Mouse (Mus musculus) kidney, embryonic 14.5 days (tissue): ENCODE measurements around the gene Setd1b. TPM values are rescaled to one million over a fixed set of nuclear protein-coding genes. Genes with fewer than 3 reads are reported as not detected.
A peak's percentile ranks its signal among the peaks of the same experiment; 100 is the strongest.

Source experiments
- ATAC-seq: fragments of 200-750 bp; cut with Nextera tagmentation; 2 replicates; pipeline ENCODE4 v1.8.0; 2017; ENCODE audit warnings: moderate number of reproducible peaks, mild to moderate bottlenecking, moderate TSS enrichment, moderate library complexity; ENCODE audit not compliant: low FRiP score, low TSS enrichment
- H3K27ac ChIP-seq: fragments of 300-500 bp; sonication (generic); 2 replicates; pipeline ENCODE4 v1.5.1; 2014; ENCODE audit warnings: low read depth, mild to moderate bottlenecking, low read length, moderate library complexity, mixed read lengths
- H3K27me3 ChIP-seq: fragments of 300-500 bp; sonication (generic); 2 replicates; pipeline ENCODE4 v1.6.1; 2014; ENCODE audit warnings: mild to moderate bottlenecking, low read length; ENCODE audit not compliant: control insufficient read depth, insufficient read depth
- H3K36me3 ChIP-seq: fragments of 300-500 bp; sonication (generic); 2 replicates; pipeline ENCODE4 v1.6.1; 2014; ENCODE audit warnings: low read length, mixed read lengths; ENCODE audit not compliant: control insufficient read depth, insufficient read depth
- H3K4me1 ChIP-seq: fragments of 300-500 bp; sonication (generic); 2 replicates; pipeline ENCODE4 v1.6.1; 2014; ENCODE audit warnings: low read length, mixed read lengths; ENCODE audit not compliant: control insufficient read depth, insufficient read depth
- H3K4me2 ChIP-seq: fragments of 300-500 bp; sonication (generic); replicated peaks from 2 replicates; pipeline ENCODE4 v1.6.1; 2014; ENCODE audit warnings: low read depth, mild to moderate bottlenecking, low read length
- H3K4me3 ChIP-seq: fragments of 300-500 bp; sonication (generic); 2 replicates; pipeline ENCODE4 v1.5.1; 2014; ENCODE audit warnings: mild to moderate bottlenecking, low read length
- H3K9ac ChIP-seq: fragments of 300-500 bp; sonication (generic); 2 replicates; pipeline ENCODE4 v1.6.1; 2014; ENCODE audit warnings: low read depth, mild to moderate bottlenecking, low read length, moderate library complexity
- H3K9me3 ChIP-seq: fragments of 300-500 bp; sonication (generic); 2 replicates; pipeline ENCODE4 v1.6.1; 2016; ENCODE audit warnings: low read length; ENCODE audit not compliant: control insufficient read depth
- WGBS: fragments of 180-500 bp; shearing (Covaris S2); extraction: QIAGEN DNeasy Blood & Tissue Kit; methylation state at CpG from one replicate; pipeline ENCODE4 v1.1.7; 2014; 5-methylcytosine and 5-hydroxymethylcytosine counted together
- polyA plus RNA-seq: library from polyadenylated mRNA; unstranded; fragments of >200 nt; fragmentation: Nextera tagmentation; extraction: Ambion mirVana; gene quantifications from 2 replicates; pipeline ENCODE4 v1.2.1, GENCODE M21; 2014

The Setd1b gene
- polyA plus RNA-seq, 1 experiment from 2014 or later = 16.7 TPM

DNA sequence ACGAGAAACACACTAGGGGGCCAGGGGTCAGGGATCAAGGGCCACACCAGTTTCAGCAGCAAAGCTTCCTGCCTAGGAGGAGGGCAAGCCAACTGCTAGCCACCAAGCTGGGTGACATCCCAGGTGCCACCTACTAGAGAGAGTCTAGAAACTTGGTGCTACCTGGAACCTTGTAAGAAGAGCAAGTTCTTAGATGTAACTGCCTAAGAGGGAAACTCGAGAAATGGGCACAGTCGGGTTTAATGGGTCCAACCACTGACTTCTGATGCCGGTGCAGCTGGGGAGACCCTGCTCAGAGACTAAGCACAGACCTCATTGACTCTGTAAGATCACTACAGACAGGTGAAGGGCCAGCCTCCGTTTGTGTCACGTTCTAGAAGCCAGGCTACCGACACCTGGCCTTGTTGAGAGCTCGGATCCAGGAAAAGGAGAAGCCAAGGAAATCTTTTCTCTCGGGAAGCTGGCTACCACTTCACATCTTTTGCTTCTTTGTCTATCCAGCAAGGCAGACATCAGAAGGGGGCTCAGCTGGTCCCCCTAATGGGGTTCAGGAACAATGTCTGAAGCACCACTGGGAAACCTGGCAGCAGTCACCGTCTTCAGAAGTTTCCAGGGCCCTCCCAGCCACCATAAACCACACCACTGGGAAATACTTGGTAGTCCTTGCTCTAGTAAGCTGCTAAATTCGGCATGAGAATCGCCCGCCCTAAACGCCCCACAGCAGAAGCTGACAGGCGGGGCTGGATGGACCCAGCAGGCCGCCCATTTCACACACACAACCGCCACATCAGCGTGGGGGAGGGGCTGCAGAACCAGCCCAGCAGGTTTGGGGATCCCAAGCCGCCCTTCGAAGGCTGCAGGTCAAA is 4.7 kb upstream of the Setd1b start:
- Histone ChIP-seq H3K9me3 (no peaks in the 10 kb centered on the region), H3K36me3 (peaks cover 13% of the 10 kb centered on the region; the same call in 1 of the 2 replicates), H3K27me3 (no peaks in the 10 kb centered on the region), H3K9ac (peak overlapping the region; percentile 100), H3K4me2 (peak overlapping the region; percentile 100), H3K4me3 (peak overlapping the region; percentile 96), H3K27ac (peak overlapping the region; percentile 100), H3K4me1 (peaks cover 49% of the 10 kb centered on the region)
- ATAC-seq = no peak
- 5% methylated on average over 20 of the region's 20 CpGs for WGBS

DNA sequence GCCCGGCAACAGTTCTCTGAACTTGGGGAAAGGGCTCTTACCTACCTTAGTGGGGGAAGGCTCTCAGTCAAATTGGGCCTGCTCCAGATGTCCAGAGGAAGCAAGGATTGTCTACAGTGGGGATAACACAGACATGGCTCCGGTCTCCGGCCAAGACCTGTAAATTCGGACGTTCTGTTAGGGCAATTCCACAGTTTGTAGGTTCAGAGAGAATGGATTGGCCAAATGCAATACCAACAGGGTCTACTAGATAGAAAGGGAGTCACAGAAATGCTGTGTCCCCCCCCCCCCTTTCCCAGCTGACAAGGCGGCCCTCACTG is 4.1 kb upstream of the Setd1b start:
- Histone ChIP-seq H3K4me1 (peaks cover 46% of the 10 kb centered on the region), H3K27me3 (no peaks in the 10 kb centered on the region), H3K9ac (peak overlapping the region; percentile 100), H3K27ac (peak overlapping the region; percentile 100), H3K4me3 (peak overlapping the region; percentile 96), H3K9me3 (no peaks in the 10 kb centered on the region), H3K36me3 (peaks cover 13% of the 10 kb centered on the region; the same call in 1 of the 2 replicates), H3K4me2 (peak overlapping the region; percentile 100)
- no peak for ATAC-seq
- under 1% methylated on average over 6 of the region's 6 CpGs for WGBS

DNA sequence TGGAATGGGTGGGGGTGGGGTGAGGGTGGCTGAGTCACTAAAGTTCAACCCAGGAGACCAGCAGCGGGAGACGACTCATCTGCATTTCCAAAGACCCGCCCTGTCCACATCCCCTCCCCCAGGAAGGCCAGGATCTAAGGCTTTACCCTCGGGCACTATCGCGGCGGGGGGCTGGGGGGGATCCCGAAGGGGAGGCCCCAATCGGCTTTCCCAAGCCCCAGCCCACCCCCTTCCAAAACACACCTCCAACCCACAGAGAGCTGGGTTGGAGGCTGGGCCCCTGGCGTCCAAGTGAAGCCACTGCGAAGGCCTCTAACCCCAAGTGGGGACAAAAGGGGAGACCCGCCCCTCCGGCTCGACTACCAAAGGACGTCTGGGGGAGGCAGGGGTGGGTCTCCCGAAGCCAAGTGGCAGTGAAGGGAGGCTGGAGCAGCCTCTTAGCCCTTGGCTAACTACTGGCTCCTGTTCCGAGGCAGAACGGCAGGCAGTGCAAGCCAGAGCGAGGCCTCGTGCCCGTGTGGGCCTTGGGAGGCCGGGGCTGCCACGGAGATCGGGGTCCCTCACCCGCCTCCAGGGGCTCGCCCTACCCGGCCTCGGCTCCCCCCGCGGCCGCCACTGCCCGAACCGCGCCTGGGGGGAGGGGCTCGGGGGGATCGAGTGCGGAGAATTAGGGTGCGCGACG is 3.6 kb upstream of the Setd1b start:
- H3K36me3 ChIP-seq = peaks cover 13% of the 10 kb centered on the region; the same call in 1 of the 2 replicates
- peaks cover 43% of the 10 kb centered on the region for H3K4me1 ChIP-seq
- peak overlapping the region; percentile 100 for H3K4me2 ChIP-seq
- under 1% methylated on average over 32 of the region's 40 CpGs for WGBS
- H3K9ac ChIP-seq = peak overlapping the region; percentile 100
- H3K27ac ChIP-seq = peak overlapping the region; percentile 100
- H3K9me3 ChIP-seq = no peaks in the 10 kb centered on the region
- H3K27me3 ChIP-seq = no peaks in the 10 kb centered on the region
- ATAC-seq = peak; percentile 51
- peak overlapping the region; percentile 96 for H3K4me3 ChIP-seq

DNA sequence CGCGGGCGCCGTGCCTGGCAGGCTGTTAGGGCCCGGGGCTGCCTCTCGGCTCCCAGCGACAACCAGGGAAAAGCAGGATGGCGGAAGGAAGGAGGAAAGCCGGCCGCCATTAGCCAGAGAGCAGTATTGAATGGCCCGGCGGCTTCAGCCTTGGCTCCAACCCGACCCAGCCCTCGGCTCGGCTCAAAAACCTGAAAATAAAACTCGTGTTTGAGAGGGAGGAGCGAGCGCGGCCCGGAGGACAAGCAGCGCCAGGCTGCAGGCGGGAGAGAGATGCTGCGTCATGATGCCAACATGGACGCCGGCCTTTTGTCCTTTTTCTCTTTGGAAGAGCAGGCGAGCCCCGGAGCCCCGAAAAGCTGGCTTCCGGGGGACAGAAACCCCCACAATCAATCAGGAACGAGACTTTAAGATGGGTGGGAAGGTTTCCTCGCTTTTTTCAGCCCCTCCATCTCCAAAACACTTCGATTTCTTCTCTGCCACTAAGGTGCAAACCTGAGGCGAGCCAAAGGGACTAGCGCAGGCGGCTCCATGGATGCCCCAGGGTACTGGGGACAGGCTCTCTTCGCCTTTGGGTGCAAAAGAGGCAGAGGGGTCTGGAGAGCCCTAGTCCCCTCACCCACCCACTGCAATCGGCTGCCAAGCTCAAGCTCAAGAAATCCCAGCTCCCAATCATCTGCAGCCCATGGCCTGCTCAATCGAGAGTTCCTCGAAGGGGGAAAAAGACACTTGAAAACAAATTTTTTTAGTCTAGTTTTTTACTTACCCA is 2.9 kb upstream of the Setd1b start:
- under 1% methylated on average over 39 of the region's 39 CpGs for WGBS
- Histone ChIP-seq H3K4me3 (peak overlapping the region; percentile 96), H3K27ac (peak overlapping the region; percentile 100), H3K27me3 (no peaks in the 10 kb centered on the region), H3K4me2 (peak overlapping the region; percentile 100), H3K9me3 (no peaks in the 10 kb centered on the region), H3K9ac (peak overlapping the region; percentile 100), H3K4me1 (peaks cover 45% of the 10 kb centered on the region), H3K36me3 (peaks cover 12% of the 10 kb centered on the region; the same call in 1 of the 2 replicates)
- ATAC-seq = no peak

DNA sequence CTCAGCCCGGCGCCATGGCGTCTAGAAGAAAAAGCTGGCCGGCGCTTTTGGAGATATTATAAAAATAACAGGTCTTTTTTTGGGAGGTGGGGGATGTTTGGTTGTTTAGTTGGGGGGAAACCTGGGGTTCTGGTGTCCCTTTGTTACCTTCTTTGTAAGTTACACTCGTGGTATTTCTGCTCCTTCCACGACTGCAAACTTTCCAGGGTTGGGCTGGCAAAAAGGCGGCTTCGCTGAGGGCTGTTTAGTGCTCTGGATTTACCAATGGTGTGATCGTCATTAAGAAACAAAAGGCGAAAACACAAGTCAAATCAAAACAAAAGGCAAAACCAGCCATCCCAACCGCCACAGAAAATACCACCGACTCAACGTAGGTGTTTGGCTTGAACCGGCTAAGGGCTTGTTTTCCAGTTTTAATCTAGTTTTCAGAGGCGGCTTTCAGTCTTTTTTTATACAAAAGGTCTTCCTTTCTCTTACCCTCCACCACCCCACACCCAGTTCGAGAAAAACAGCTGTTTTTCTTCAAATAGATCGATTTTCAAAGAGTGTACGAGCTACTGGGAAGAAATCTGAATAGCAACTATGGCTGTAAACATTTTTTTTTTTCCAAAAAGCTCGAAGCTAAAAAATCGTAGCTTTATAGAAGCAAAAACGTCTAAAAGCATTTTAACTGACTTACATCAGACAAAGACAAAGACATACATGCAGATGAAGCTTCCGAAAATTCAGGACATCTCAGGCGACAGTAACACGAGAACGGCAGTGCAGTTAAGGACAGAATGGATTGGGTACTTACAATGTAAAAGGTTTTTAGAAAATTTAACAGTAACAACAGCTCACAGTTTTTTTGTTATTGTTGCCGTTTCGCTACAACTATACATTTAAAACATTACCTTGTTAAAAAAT is 2.0 kb upstream of the Setd1b start:
- H3K9ac ChIP-seq = peak overlapping the region; percentile 100
- peak overlapping the region; percentile 100 for H3K27ac ChIP-seq
- H3K4me3 ChIP-seq = peak overlapping the region; percentile 96
- ATAC-seq = no peak
- H3K4me2 ChIP-seq = peak overlapping the region; percentile 100
- peaks cover 5% of the 10 kb centered on the region; the same call in 1 of the 2 replicates for H3K36me3 ChIP-seq
- H3K4me1 ChIP-seq = peaks cover 44% of the 10 kb centered on the region
- under 1% methylated on average over 28 of the region's 28 CpGs for WGBS
- no peaks in the 10 kb centered on the region for H3K27me3 ChIP-seq
- H3K9me3 ChIP-seq = no peaks in the 10 kb centered on the region

DNA sequence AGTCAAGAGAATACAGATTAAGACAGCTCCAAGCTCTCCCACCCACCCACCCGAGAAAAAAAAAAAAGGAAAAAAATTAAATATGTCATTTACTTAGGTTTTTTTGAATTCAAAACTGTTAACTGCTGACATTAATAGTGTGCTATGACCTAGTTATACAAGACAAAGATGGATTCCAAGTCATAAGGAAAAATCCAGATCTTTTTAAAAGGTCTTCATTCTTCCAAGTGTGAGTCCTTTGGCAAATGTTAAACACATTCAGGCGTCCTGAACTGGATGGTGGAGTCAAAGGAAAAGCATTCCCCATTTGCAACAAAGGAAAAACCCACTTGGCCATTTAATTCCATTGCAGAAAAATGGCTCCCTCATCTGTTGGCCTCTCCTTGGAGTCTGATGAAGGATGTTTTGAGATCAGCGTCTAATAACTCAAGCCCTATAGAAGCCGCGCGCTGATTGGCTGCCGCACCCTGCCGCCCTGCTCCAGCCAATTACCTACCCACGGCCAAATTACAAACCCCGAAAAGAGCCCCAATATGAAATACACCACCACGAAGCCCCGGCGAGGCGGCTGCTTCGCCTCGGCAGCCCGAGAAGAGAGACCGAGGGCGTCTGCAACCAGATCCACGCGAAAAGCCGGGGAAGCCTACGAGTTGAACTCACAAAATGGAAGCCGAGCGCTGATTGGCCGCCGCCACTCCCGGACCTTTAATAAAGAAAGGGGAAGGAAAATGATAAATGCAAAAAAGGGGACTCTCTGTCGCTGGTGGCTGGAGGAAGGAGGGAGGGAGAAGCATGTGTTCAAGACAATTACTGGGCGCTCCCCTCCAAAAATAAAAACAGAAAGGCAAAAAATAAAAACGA is 1.1 kb upstream of the Setd1b start:
- H3K9me3 ChIP-seq = no peaks in the 10 kb centered on the region
- WGBS = under 1% methylated on average over 31 of the region's 31 CpGs
- peaks cover 38% of the 10 kb centered on the region for H3K4me1 ChIP-seq
- peaks cover 10% of the 10 kb centered on the region; the same call in 1 of the 2 replicates for H3K36me3 ChIP-seq
- peak overlapping the region; percentile 100 for H3K9ac ChIP-seq
- peak; percentile 54 for ATAC-seq
- H3K4me2 ChIP-seq = peak overlapping the region; percentile 100
- H3K4me3 ChIP-seq = peak overlapping the region; percentile 96
- H3K27ac ChIP-seq = peak overlapping the region; percentile 100
- H3K27me3 ChIP-seq = no peaks in the 10 kb centered on the region

DNA sequence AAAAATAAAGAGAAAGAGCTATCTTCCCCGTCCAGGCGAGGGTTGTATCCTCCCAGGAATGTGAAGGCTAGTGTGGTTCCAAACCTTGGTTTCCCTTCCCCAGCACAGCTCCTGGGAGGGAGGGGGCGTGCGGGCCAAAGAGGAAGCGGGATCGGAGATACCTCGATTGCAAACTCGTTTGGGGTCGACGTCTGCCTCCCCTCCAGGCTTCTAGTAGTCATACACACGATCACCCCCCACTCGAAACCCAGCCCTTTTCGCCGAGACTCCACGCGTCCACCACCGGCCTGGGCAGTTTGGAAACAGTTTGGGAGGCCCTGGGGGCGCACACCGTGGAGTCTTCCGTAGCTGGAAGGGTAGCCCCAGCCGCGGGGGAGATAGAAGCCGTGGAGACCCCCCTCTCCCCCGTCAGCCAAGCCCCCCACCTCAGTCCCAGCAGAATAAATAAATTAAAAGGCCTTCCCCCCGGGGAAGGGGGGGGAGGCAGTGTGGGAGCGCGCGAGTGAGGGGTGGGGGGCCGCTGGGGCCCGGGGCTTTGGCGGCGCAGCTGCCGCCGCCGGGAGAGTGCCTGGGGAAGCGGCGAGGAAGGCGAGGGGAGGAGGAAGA is 335 bp upstream of the Setd1b start:
- peaks cover 15% of the 10 kb centered on the region for H3K36me3 ChIP-seq
- no peaks in the 10 kb centered on the region for H3K9me3 ChIP-seq
- H3K4me1 ChIP-seq = peaks cover 32% of the 10 kb centered on the region
- peak overlapping the region; percentile 100 for H3K27ac ChIP-seq
- peak overlapping the region; percentile 96 for H3K4me3 ChIP-seq
- no peaks in the 10 kb centered on the region for H3K27me3 ChIP-seq
- WGBS = 0% methylated on average over 35 of the region's 38 CpGs
- no peak for ATAC-seq
- H3K9ac ChIP-seq = peak overlapping the region; percentile 100
- peak overlapping the region; percentile 100 for H3K4me2 ChIP-seq
